Mouse (Mus musculus) inflammation-experienced regulatory T-cells, adult 16 weeks (primary cell): ENCODE data around the gene Wdr19. TPM values are rescaled to one million over a fixed set of nuclear protein-coding genes. Genes with fewer than 3 reads are reported as not detected.

ENCODE experiments used
- polyA plus RNA-seq: library from polyadenylated mRNA; unstranded; fragments of 100-300 nt; shearing (Covaris generic); gene quantifications from one replicate; pipeline ENCODE4 v1.2.1, GENCODE M21; 2017

Gene Wdr19
- 9.3 TPM for polyA plus RNA-seq

GRCm38 (mm10) chr5:65199346-65200128 lies at the start of gene Wdr19:
Wdr19 (plus strand) TSS chr5:65199696.

Other genes with a start within 250 kb of the Wdr19 start
- gene Tlr6, start 239.6 kb upstream of the Wdr19 start, polyA plus RNA-seq: 8.8 TPM
- 3.0 TPM for gene Fam114a1, start 229.6 kb upstream of the Wdr19 start, polyA plus RNA-seq
- 26.4 TPM for gene Tmem156, start 107.6 kb upstream of the Wdr19 start, polyA plus RNA-seq
- gene Klhl5, start 92.2 kb upstream of the Wdr19 start, polyA plus RNA-seq: 3.5 TPM
- gene Rfc1, start 136.0 kb downstream of the Wdr19 start, polyA plus RNA-seq: 62.2 TPM
- not detected for gene Klb, start 148.6 kb downstream of the Wdr19 start, polyA plus RNA-seq
- 894 TPM for gene Rpl9, start 191.7 kb downstream of the Wdr19 start, polyA plus RNA-seq
- 48.9 TPM for gene Lias, start 191.8 kb downstream of the Wdr19 start, polyA plus RNA-seq
- gene Ugdh, start 236.3 kb downstream of the Wdr19 start, polyA plus RNA-seq: 54.8 TPM